Mouse (Mus musculus): ENCODE results near the gene Ptk7. TPM values are rescaled to one million over a fixed set of nuclear protein-coding genes. Genes with fewer than 3 reads are reported as not detected.
"Not testable (repeated sequence)": the region's sequence is repeated elsewhere in the genome, so short reads cannot be mapped to it uniquely, and the experiment has no call there.

The Ptk7 gene
- total RNA-seq, 4 experiments from 2014 or later, result 1.8 to 3.5 (median 2.1) TPM

GRCm38 (mm10) chr17:46557321-46557720, 72.0 kb downstream of the Ptk7 start:
- not testable (repeated sequence) for DNase-seq (ENCODE audit: low spot score)

- no peak for DNase-seq (ENCODE audit: low spot score)
Observed at GRCm38 (mm10) chr17:46556584-46556945, 72.7 kb downstream of the Ptk7 start.

- DNase-seq (ENCODE audit: low spot score), result peak; percentile 99
Observed at GRCm38 (mm10) chr17:46555673-46556583, 73.4 kb downstream of the Ptk7 start, which contains the start of gene Srf. Gene Srf, minus strand, starts transcription at chr17:46556175.

GRCm38 (mm10) chr17:46554977-46555672, 74.2 kb downstream of the Ptk7 start:
- no peak for DNase-seq (ENCODE audit: low spot score)

GRCm38 (mm10) chr17:46554646-46554976, 74.7 kb downstream of the Ptk7 start:
- peak; percentile 36 for DNase-seq (ENCODE audit: low spot score)

- no peak for DNase-seq (ENCODE audit: low spot score)
Observed at GRCm38 (mm10) chr17:46553926-46554325, 75.4 kb downstream of the Ptk7 start.

- no peak for DNase-seq (ENCODE audit: low spot score)
Observed at GRCm38 (mm10) chr17:46553469-46553868, 75.8 kb downstream of the Ptk7 start.

- DNase-seq (ENCODE audit: low spot score), result peak; percentile 96
Observed at GRCm38 (mm10) chr17:46552841-46553423, 76.4 kb downstream of the Ptk7 start.

- no peak for DNase-seq (ENCODE audit: low spot score)
Observed at GRCm38 (mm10) chr17:46552151-46552550, 77.2 kb downstream of the Ptk7 start.

GRCm38 (mm10) chr17:46551369-46551768, 77.9 kb downstream of the Ptk7 start:
- DNase-seq (ENCODE audit: low spot score), result peak; percentile 32

GRCm38 (mm10) chr17:46550904-46551303, 78.4 kb downstream of the Ptk7 start:
- no peak for DNase-seq (ENCODE audit: low spot score)

GRCm38 (mm10) chr17:46549642-46550041, 79.7 kb downstream of the Ptk7 start:
- no peak for DNase-seq (ENCODE audit: low spot score)

- no peak for DNase-seq (ENCODE audit: low spot score)
Observed at GRCm38 (mm10) chr17:46549193-46549592, 80.1 kb downstream of the Ptk7 start.

- DNase-seq (ENCODE audit: low spot score), result no peak
Observed at GRCm38 (mm10) chr17:46548741-46549140, 80.6 kb downstream of the Ptk7 start.

- no peak for DNase-seq (ENCODE audit: low spot score)
Observed at GRCm38 (mm10) chr17:46547923-46548322, 81.4 kb downstream of the Ptk7 start.

- no peak for DNase-seq (ENCODE audit: low spot score)
Observed at GRCm38 (mm10) chr17:46546995-46547394, 82.3 kb downstream of the Ptk7 start.

- no peak for DNase-seq (ENCODE audit: low spot score)
Observed at GRCm38 (mm10) chr17:46546591-46546990, 82.7 kb downstream of the Ptk7 start.

GRCm38 (mm10) chr17:46545813-46546564, 83.3 kb downstream of the Ptk7 start, which contains the start of gene Cul9:
Gene Cul9, minus strand, starts transcription at chr17:46546388.
- DNase-seq (ENCODE audit: low spot score), result peak; percentile 79

- no peak for DNase-seq (ENCODE audit: low spot score)
Observed at GRCm38 (mm10) chr17:46543661-46544060, 85.6 kb downstream of the Ptk7 start.

GRCm38 (mm10) chr17:46525579-46526307, 103.6 kb downstream of the Ptk7 start:
- DNase-seq (ENCODE audit: low spot score), result peak; percentile 52

- no peak for DNase-seq (ENCODE audit: low spot score)
Observed at GRCm38 (mm10) chr17:46525065-46525464, 104.2 kb downstream of the Ptk7 start.
